Mouse (Mus musculus) heart, postnatal 0 days (tissue): ENCODE data around the gene Zcchc2. TPM values are rescaled to one million over a fixed set of nuclear protein-coding genes. Genes with fewer than 3 reads are reported as not detected.

Experiments
- ATAC-seq: fragments of 200-750 bp; cut with Nextera tagmentation; 2 replicates; pipeline ENCODE4 v1.8.0; 2017; ENCODE audit warnings: low read depth, moderate number of reproducible peaks, moderate library complexity; ENCODE audit not compliant: insufficient read depth
- DNase-seq: peaks from one replicate; pipeline ENCODE4 v3.0.0-alpha.2; 2016; ENCODE audit warnings: low spot score
- H3K27ac ChIP-seq: fragments of 300-500 bp; sonication (generic); 2 replicates; pipeline ENCODE4 v1.5.1; 2014; ENCODE audit warnings: low read depth, mild to moderate bottlenecking
- H3K27me3 ChIP-seq: fragments of 300-500 bp; sonication (generic); 2 replicates; pipeline ENCODE4 v1.6.1; 2014; ENCODE audit warnings: low read length, mixed read lengths; ENCODE audit not compliant: control insufficient read depth, insufficient read depth
- H3K36me3 ChIP-seq: fragments of 300-500 bp; sonication (generic); replicated peaks from 2 replicates; pipeline ENCODE4 v1.6.1; 2014; ENCODE audit warnings: low read length, mixed read lengths; ENCODE audit not compliant: control insufficient read depth, insufficient read depth
- H3K4me1 ChIP-seq: fragments of 300-500 bp; sonication (generic); 2 replicates; pipeline ENCODE4 v1.6.1; 2014; ENCODE audit warnings: antibody characterized with exemption; ENCODE audit not compliant: control insufficient read depth, insufficient read depth
- H3K4me2 ChIP-seq: fragments of 300-500 bp; sonication (generic); 2 replicates; pipeline ENCODE4 v1.6.1; 2014; ENCODE audit warnings: low read depth, mild to moderate bottlenecking, low read length, moderate library complexity
- H3K4me3 ChIP-seq: fragments of 300-500 bp; sonication (generic); 2 replicates; pipeline ENCODE4 v1.5.1; 2014; ENCODE audit warnings: low read depth, low read length
- H3K9ac ChIP-seq: fragments of 300-500 bp; sonication (generic); replicated peaks from 2 replicates; pipeline ENCODE4 v1.6.1; 2014; ENCODE audit warnings: low read depth, low read length, mixed read lengths
- H3K9me3 ChIP-seq: fragments of 300-500 bp; sonication (generic); replicated peaks from 2 replicates; pipeline ENCODE4 v1.6.1; 2016; ENCODE audit warnings: low read length; ENCODE audit not compliant: control insufficient read depth
- CTCF ChIP-seq: IDR thresholded peaks from 2 replicates; pipeline ENCODE4 v1.5.1; 2016; ENCODE audit warnings: antibody characterized with exemption, control low read depth, low read depth
- EP300 ChIP-seq: IDR thresholded peaks from 2 replicates; pipeline ENCODE4 v1.6.1; 2016; ENCODE audit warnings: antibody characterized with exemption, low read depth
- WGBS: fragments of 180-500 bp; shearing (Covaris S2); extraction: QIAGEN DNeasy Blood & Tissue Kit; methylation state at CpG from one replicate; pipeline ENCODE4 v1.1.7; 2014; 5-methylcytosine and 5-hydroxymethylcytosine counted together
- polyA plus RNA-seq: library from polyadenylated mRNA; unstranded; fragments of >200 nt; fragmentation: Nextera tagmentation; extraction: Ambion mirVana; gene quantifications from 2 replicates; pipeline ENCODE4 v1.2.1, GENCODE M21; 2015
- total RNA-seq: library from RNA; depleted of rRNA; stranded (reverse); fragments of >200 nt; gene quantifications from 2 replicates; pipeline ENCODE4 v1.2.3, GENCODE M21; 2014; ENCODE audit warnings: low replicate concordance

Gene Zcchc2
- total and polyA plus RNA-seq, 2 experiments from 2014 or later, result 1.1 to 6.6 TPM

- DNase-seq, result no peak
- Histone ChIP-seq H3K4me1 (peaks cover 12% of the 10 kb centered on the region), H3K9ac (no peak overlapping the region), H3K36me3 (no peaks in the 10 kb centered on the region), H3K27ac (no peak overlapping the region), H3K4me2 (no peak overlapping the region), H3K9me3 (no peaks in the 10 kb centered on the region), H3K4me3 (no peak overlapping the region), H3K27me3 (no peaks in the 10 kb centered on the region)
- no peak for ATAC-seq
- TF ChIP-seq CTCF, result no peak; the same call in 1 of the 2 replicates
- TF ChIP-seq EP300, result no peak
- WGBS, result 86% methylated on average over 4 of the region's 4 CpGs
These were observed 69.5 kb downstream of the Zcchc2 start for GRCm38 (mm10) chr1:106059516-106060277.

DNA sequence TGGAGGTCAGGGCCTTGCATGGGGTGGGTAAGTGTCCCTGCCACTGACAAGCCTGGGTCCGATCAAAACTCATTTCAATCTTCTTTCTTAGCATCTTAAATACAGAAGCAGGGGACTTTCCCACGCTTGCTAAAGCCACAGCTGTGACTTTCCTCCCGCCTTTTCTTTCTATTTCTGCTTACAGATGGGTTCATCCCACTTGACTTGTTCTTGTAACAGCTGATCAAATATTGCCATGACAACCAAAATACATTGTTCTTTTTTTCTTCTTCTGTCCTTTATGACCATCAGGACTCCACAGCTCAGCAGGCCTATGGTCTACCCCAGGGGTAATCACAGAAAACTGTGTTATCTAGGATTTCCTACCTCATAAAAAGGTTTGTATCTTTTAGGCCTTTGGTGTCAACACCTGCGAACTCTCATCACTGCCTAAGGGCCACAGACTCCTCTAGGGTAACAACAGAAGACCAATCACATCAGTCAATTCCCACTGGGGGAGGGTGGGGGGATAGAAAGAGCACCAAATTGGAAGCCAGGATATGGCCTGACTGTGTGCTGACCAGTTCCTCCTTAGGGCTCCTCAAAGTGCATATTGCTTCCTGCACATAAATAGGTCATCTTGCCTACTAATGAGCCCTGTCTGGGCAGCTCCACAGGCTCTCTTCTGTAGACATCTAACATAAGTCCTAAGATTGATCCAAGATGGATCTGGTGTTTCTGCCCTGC lies 71.1 kb downstream of the Zcchc2 start:
- ATAC-seq (no peak), DNase-seq (no peak)
- Histone ChIP-seq H3K36me3 (no peaks in the 10 kb centered on the region), H3K9ac (no peak overlapping the region), H3K4me1 (peaks cover 17% of the 10 kb centered on the region), H3K4me2 (no peak overlapping the region), H3K27ac (no peak overlapping the region), H3K9me3 (no peaks in the 10 kb centered on the region), H3K27me3 (no peaks in the 10 kb centered on the region), H3K4me3 (no peak overlapping the region)
- TF ChIP-seq EP300 (no peak), CTCF (no peak)
- WGBS, result 84% methylated on average over 4 of the region's 4 CpGs

DNA sequence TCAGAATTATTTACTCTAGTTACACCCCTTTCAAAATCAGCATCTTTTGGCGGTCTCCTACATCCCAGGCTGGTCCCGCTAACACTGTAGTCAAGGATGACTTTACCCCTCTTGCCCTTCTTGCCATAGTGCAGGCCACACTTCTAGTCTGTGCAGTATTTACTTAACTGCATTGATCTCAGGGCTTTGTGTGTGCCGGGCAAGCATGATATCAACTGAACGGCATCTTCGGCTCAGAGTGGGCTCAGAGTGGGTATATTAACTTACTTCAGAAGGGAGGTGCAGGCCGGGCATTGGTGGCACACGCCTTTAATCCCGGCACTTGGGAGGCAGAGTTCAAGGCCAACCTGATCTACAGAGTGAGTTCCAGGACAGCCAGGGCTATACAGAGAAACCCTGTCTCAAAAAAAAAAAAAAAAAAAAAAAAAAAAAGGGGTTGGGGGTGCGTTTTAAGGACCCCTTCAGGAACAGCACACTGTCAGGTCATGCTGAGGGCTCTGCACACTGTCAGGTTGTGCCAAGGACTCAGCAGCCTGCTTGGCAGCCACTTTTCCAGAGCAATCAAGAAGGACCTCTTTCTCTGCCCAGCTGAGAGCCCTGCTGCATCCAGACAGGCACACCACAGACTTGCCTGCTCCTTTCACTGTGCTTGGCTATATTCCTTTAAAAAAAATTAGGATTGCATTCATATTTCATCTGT lies 72.8 kb downstream of the Zcchc2 start:
- no peak for DNase-seq
- H3K9me3 ChIP-seq, result no peaks in the 10 kb centered on the region
- H3K9ac ChIP-seq, result no peak overlapping the region
- WGBS, result 86% methylated on average over 9 of the region's 9 CpGs
- TF ChIP-seq EP300 (no peak), CTCF (no peak)
- no peak overlapping the region for H3K4me3 ChIP-seq
- H3K4me2 ChIP-seq, result no peak overlapping the region
- ATAC-seq, result no peak
- no peaks in the 10 kb centered on the region for H3K27me3 ChIP-seq
- peaks cover 19% of the 10 kb centered on the region for H3K4me1 ChIP-seq
- H3K27ac ChIP-seq, result no peak overlapping the region; the same call in 1 of the 2 replicates
- no peaks in the 10 kb centered on the region for H3K36me3 ChIP-seq

DNA sequence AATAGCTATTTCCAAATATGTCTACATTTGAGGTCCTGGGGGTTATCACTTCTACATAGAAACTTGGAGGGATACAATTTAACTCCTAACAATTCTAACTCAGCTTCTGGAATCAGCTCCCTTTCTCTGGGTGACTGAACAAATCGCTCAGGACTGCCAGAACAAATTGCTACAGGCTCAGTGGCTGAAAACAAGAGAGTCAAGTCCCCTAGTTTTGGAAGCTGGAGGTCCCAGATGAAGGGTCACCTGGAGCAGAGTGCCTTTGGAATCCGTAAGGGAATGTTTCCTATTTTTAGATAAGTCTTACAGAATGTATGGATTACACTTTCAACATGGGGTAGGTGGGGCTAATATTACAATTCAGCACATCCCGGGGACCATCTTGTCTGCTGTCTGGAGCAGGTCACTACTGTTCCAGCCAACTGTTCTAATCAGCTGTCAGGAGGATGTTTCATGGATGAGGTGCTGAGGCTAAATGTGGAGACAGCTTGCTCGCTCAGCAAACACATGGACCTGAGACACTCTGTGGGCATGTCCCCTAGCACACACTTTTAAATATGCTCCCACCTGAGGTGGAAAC lies 73.5 kb downstream of the Zcchc2 start:
- Histone ChIP-seq H3K9me3 (no peaks in the 10 kb centered on the region), H3K36me3 (no peaks in the 10 kb centered on the region), H3K27ac (peak overlapping the region; percentile 62), H3K4me1 (peaks cover 21% of the 10 kb centered on the region), H3K4me3 (no peak overlapping the region), H3K27me3 (no peaks in the 10 kb centered on the region), H3K4me2 (no peak overlapping the region), H3K9ac (no peak overlapping the region)
- no peak for TF ChIP-seq EP300
- TF ChIP-seq CTCF, result no peak
- ATAC-seq (peak; percentile 51), DNase-seq (no peak)
- WGBS, result 30% methylated on average over 4 of the region's 4 CpGs

GRCm38 (mm10) chr1:106064291-106064690 lies 74.1 kb downstream of the Zcchc2 start:
- TF ChIP-seq CTCF (no peak), EP300 (no peak)
- no peaks in the 10 kb centered on the region for H3K27me3 ChIP-seq
- H3K9ac ChIP-seq, result no peak overlapping the region
- no peak overlapping the region for H3K4me3 ChIP-seq
- no peak overlapping the region for H3K4me2 ChIP-seq
- 3% methylated on average over 3 of the region's 3 CpGs for WGBS
- H3K9me3 ChIP-seq, result no peaks in the 10 kb centered on the region
- ATAC-seq, result peak; percentile 83
- peak; percentile 81 for DNase-seq
- H3K36me3 ChIP-seq, result no peaks in the 10 kb centered on the region
- peaks cover 21% of the 10 kb centered on the region for H3K4me1 ChIP-seq
- peak overlapping the region; percentile 62 for H3K27ac ChIP-seq
